Mouse (Mus musculus): Measurements from ENCODE around the gene Hoxc13. TPM values are rescaled to one million over a fixed set of nuclear protein-coding genes. Genes with fewer than 3 reads are reported as not detected.

Gene Hoxc13
- polyA plus RNA-seq, 1 experiment from 2014 or later, result not detected

- Histone ChIP-seq H3K4me3 (replicated peaks) (no peak overlapping the region), H3K27me3 (peaks cover 99% of the 10 kb centered on the region)
Measured at GRCm38 (mm10) chr15:102955007-102955382, 34.1 kb downstream of the Hoxc13 start.

GRCm38 (mm10) chr15:102955833-102956640 lies 35.1 kb downstream of the Hoxc13 start:
- WGBS (ENCODE audit: insufficient replicate concordance), result under 1% methylated on average over 39 of the region's 40 CpGs
- Histone ChIP-seq H3K27ac (replicated peaks) (no peak overlapping the region), H3K4me3 (replicated peaks) (no peak overlapping the region), H3K9me3 (replicated peaks) (no peaks in the 10 kb centered on the region), H3K9ac (no peak overlapping the region), H3K36me3 (replicated peaks) (no peaks in the 10 kb centered on the region), H3K27me3 (peaks cover 99% of the 10 kb centered on the region), H3K4me1 (replicated peaks) (no peaks in the 10 kb centered on the region), H3K4me2 (no peak overlapping the region)
- no peak for ATAC-seq (ENCODE audit: insufficient read depth)

More at GRCm38 (mm10) chr15:102955007-102955382, 34.1 kb downstream of the Hoxc13 start:
- WGBS (ENCODE audit: insufficient replicate concordance), result under 1% methylated on average over 26 of the region's 28 CpGs
- Histone ChIP-seq H3K36me3 (replicated peaks) (no peaks in the 10 kb centered on the region), H3K4me2 (no peak overlapping the region), H3K27ac (replicated peaks) (no peak overlapping the region), H3K9ac (no peak overlapping the region), H3K9me3 (replicated peaks) (no peaks in the 10 kb centered on the region), H3K4me1 (replicated peaks) (no peaks in the 10 kb centered on the region)
- ATAC-seq (ENCODE audit: insufficient read depth), result no peak

GRCm38 (mm10) chr15:102956906-102957305 lies 36.0 kb downstream of the Hoxc13 start:
- no peaks in the 10 kb centered on the region for H3K9me3 ChIP-seq (replicated peaks)
- H3K36me3 ChIP-seq (replicated peaks), result no peaks in the 10 kb centered on the region
- H3K27ac ChIP-seq (replicated peaks), result no peak overlapping the region
- H3K4me3 ChIP-seq (replicated peaks), result no peak overlapping the region
- under 1% methylated on average over 12 of the region's 12 CpGs for WGBS (ENCODE audit: insufficient replicate concordance)
- H3K27me3 ChIP-seq, result peaks cover 99% of the 10 kb centered on the region
- no peak overlapping the region for H3K9ac ChIP-seq
- no peak for ATAC-seq (ENCODE audit: insufficient read depth)
- H3K4me2 ChIP-seq, result no peak overlapping the region
- H3K4me1 ChIP-seq (replicated peaks), result no peaks in the 10 kb centered on the region

- Histone ChIP-seq H3K9ac (no peak overlapping the region), H3K4me1 (replicated peaks) (no peaks in the 10 kb centered on the region), H3K36me3 (replicated peaks) (no peaks in the 10 kb centered on the region), H3K27me3 (peaks cover 98% of the 10 kb centered on the region), H3K4me2 (no peak overlapping the region), H3K9me3 (replicated peaks) (no peaks in the 10 kb centered on the region), H3K4me3 (replicated peaks) (no peak overlapping the region), H3K27ac (replicated peaks) (no peak overlapping the region)
- ATAC-seq (ENCODE audit: insufficient read depth), result no peak
- WGBS (ENCODE audit: insufficient replicate concordance), result under 1% methylated on average over 13 of the region's 13 CpGs
Measured at GRCm38 (mm10) chr15:102959663-102960191, 38.8 kb downstream of the Hoxc13 start.

- Histone ChIP-seq H3K27me3 (peaks cover 98% of the 10 kb centered on the region), H3K4me3 (replicated peaks) (no peak overlapping the region), H3K4me2 (no peak overlapping the region), H3K9ac (no peak overlapping the region), H3K27ac (replicated peaks) (no peak overlapping the region), H3K9me3 (replicated peaks) (no peaks in the 10 kb centered on the region), H3K4me1 (replicated peaks) (no peaks in the 10 kb centered on the region; the same call in 1 of the 2 replicates), H3K36me3 (replicated peaks) (no peaks in the 10 kb centered on the region)
- whole genome bisulfite sequencing (ENCODE audit: insufficient replicate concordance), result under 1% methylated on average over 6 of the region's 6 CpGs
- ATAC-seq (ENCODE audit: insufficient read depth), result no peak
Measured at GRCm38 (mm10) chr15:102961728-102962127, 40.8 kb downstream of the Hoxc13 start.

- Histone ChIP-seq H3K9ac (no peak overlapping the region), H3K4me1 (replicated peaks) (no peaks in the 10 kb centered on the region; the same call in 1 of the 2 replicates), H3K27me3 (peaks cover 98% of the 10 kb centered on the region), H3K4me2 (no peak overlapping the region), H3K36me3 (replicated peaks) (no peaks in the 10 kb centered on the region), H3K27ac (replicated peaks) (no peak overlapping the region), H3K4me3 (replicated peaks) (no peak overlapping the region), H3K9me3 (replicated peaks) (no peaks in the 10 kb centered on the region)
- ATAC-seq (ENCODE audit: insufficient read depth), result no peak
- WGBS (ENCODE audit: insufficient replicate concordance), result 3% methylated on average over 13 of the region's 13 CpGs
Measured at GRCm38 (mm10) chr15:102962492-102962891, 41.6 kb downstream of the Hoxc13 start.

- ATAC-seq (ENCODE audit: insufficient read depth), result no peak
- Histone ChIP-seq H3K4me3 (replicated peaks) (no peak overlapping the region), H3K36me3 (replicated peaks) (no peaks in the 10 kb centered on the region), H3K9ac (no peak overlapping the region), H3K27ac (replicated peaks) (no peak overlapping the region), H3K4me1 (replicated peaks) (no peaks in the 10 kb centered on the region; the same call in 1 of the 2 replicates), H3K4me2 (no peak overlapping the region), H3K27me3 (peaks cover 97% of the 10 kb centered on the region), H3K9me3 (replicated peaks) (no peaks in the 10 kb centered on the region)
- WGBS (ENCODE audit: insufficient replicate concordance), result 5% methylated on average over 8 of the region's 8 CpGs
Measured at GRCm38 (mm10) chr15:102963259-102963658, 42.4 kb downstream of the Hoxc13 start.

- H3K9ac ChIP-seq, result no peak overlapping the region
- H3K4me2 ChIP-seq, result no peak overlapping the region
- no peaks in the 10 kb centered on the region for H3K36me3 ChIP-seq (replicated peaks)
- 2% methylated on average over 28 of the region's 28 CpGs for WGBS (ENCODE audit: insufficient replicate concordance)
- H3K27me3 ChIP-seq, result peaks cover 97% of the 10 kb centered on the region
- no peaks in the 10 kb centered on the region for H3K9me3 ChIP-seq (replicated peaks)
- H3K27ac ChIP-seq (replicated peaks), result no peak overlapping the region
- no peak for ATAC-seq (ENCODE audit: insufficient read depth)
- no peaks in the 10 kb centered on the region; the same call in 1 of the 2 replicates for H3K4me1 ChIP-seq (replicated peaks)
- H3K4me3 ChIP-seq (replicated peaks), result no peak overlapping the region
Measured at GRCm38 (mm10) chr15:102963671-102964640, 43.1 kb downstream of the Hoxc13 start.

- WGBS (ENCODE audit: insufficient replicate concordance), result 3% methylated on average over 26 of the region's 26 CpGs
- H3K27me3 ChIP-seq, result peaks cover 98% of the 10 kb centered on the region
Measured at GRCm38 (mm10) chr15:102965003-102965891, 44.3 kb downstream of the Hoxc13 start.

More at GRCm38 (mm10) chr15:102965003-102965891, 44.3 kb downstream of the Hoxc13 start:
- no peak overlapping the region for H3K4me3 ChIP-seq (replicated peaks)
- ATAC-seq (ENCODE audit: insufficient read depth), result no peak
- H3K36me3 ChIP-seq (replicated peaks), result no peaks in the 10 kb centered on the region
- H3K9me3 ChIP-seq (replicated peaks), result no peaks in the 10 kb centered on the region
- no peak overlapping the region for H3K27ac ChIP-seq (replicated peaks)
- no peak overlapping the region for H3K4me2 ChIP-seq
- H3K9ac ChIP-seq, result no peak overlapping the region
- no peaks in the 10 kb centered on the region; the same call in 1 of the 2 replicates for H3K4me1 ChIP-seq (replicated peaks)

All from liver, embryonic 15.5 days (tissue).